Mouse (Mus musculus) neural tube, embryonic 12.5 days (tissue): Measurements from ENCODE around the gene Diablo. TPM values are rescaled to one million over a fixed set of nuclear protein-coding genes. Genes with fewer than 3 reads are reported as not detected.

Source experiments
- ATAC-seq: fragments of 200-750 bp; cut with Nextera tagmentation; 2 replicates; pipeline ENCODE4 v1.8.0; 2017; ENCODE audit warnings: low read depth, mild to moderate bottlenecking, moderate TSS enrichment, moderate library complexity; ENCODE audit not compliant: low FRiP score
- H3K27ac ChIP-seq: fragments of 300-500 bp; sonication (generic); 2 replicates; pipeline ENCODE4 v1.5.1; 2016
- H3K27me3 ChIP-seq: fragments of 300-500 bp; sonication (generic); replicated peaks from 2 replicates; pipeline ENCODE4 v1.6.1; 2016; ENCODE audit warnings: mild to moderate bottlenecking
- H3K36me3 ChIP-seq: fragments of 300-500 bp; sonication (generic); 2 replicates; pipeline ENCODE4 v1.6.1; 2016; ENCODE audit warnings: mild to moderate bottlenecking
- H3K4me1 ChIP-seq: fragments of 300-500 bp; sonication (generic); 2 replicates; pipeline ENCODE4 v1.6.1; 2016
- H3K4me2 ChIP-seq: fragments of 300-500 bp; sonication (generic); replicated peaks from 2 replicates; pipeline ENCODE4 v1.6.1; 2016; ENCODE audit warnings: mild to moderate bottlenecking
- H3K4me3 ChIP-seq: fragments of 300-500 bp; sonication (generic); 2 replicates; pipeline ENCODE4 v1.5.1; 2016
- H3K9ac ChIP-seq: fragments of 300-500 bp; sonication (generic); 2 replicates; pipeline ENCODE4 v1.6.1; 2016; ENCODE audit warnings: mild to moderate bottlenecking
- H3K9me3 ChIP-seq: fragments of 300-500 bp; sonication (generic); 2 replicates; pipeline ENCODE4 v1.6.1; 2016; ENCODE audit warnings: mild to moderate bottlenecking
- WGBS: fragments of 180-500 bp; shearing (Covaris S2); methylation state at CpG from one replicate; pipeline ENCODE4 v1.1.7; 2016; 5-methylcytosine and 5-hydroxymethylcytosine counted together
- polyA plus RNA-seq: library from polyadenylated mRNA; unstranded; fragments of >200 nt; fragmentation: Nextera tagmentation; extraction: Ambion mirVana; gene quantifications from 2 replicates; pipeline ENCODE4 v1.2.1, GENCODE M21; 2016

The Diablo gene
- polyA plus RNA-seq: 128 and 134 TPM in 2 replicates

- H3K4me1 ChIP-seq: peaks cover 27% of the 10 kb centered on the region
- no peaks in the 10 kb centered on the region for H3K27me3 ChIP-seq
- peaks cover 22% of the 10 kb centered on the region for H3K36me3 ChIP-seq
- peak within 1 kb of the TSS; percentile 95 for H3K4me2 ChIP-seq
- WGBS: under 1% methylated on average over 82 of the region's 82 CpGs
- ATAC-seq: peak; percentile 97
- H3K9me3 ChIP-seq: no peaks in the 10 kb centered on the region
- H3K27ac ChIP-seq: peak within 1 kb of the TSS; percentile 57
- peak within 1 kb of the TSS; percentile 80 for H3K4me3 ChIP-seq
- H3K9ac ChIP-seq: peak within 1 kb of the TSS; percentile 73
Measured at GRCm38 (mm10) chr5:123523692-123524392, at the start of gene Diablo. Gene Diablo, minus strand, starts transcription at chr5:123524176.

GRCm38 (mm10) chr5:123573362-123573761 lies 49.4 kb upstream of the Diablo start:
- WGBS: 62% methylated on average over 8 of the region's 8 CpGs
- 0 out of 2 replicates have a peak, but pooled peaks have one; percentile 14 for ATAC-seq
- Histone ChIP-seq H3K27me3 (no peaks in the 10 kb centered on the region), H3K4me3 (no peak overlapping the region; the same call in 1 of the 2 replicates), H3K36me3 (peaks cover 28% of the 10 kb centered on the region), H3K27ac (no peak overlapping the region), H3K9ac (no peak overlapping the region), H3K4me2 (peak overlapping the region; percentile 90), H3K9me3 (no peaks in the 10 kb centered on the region), H3K4me1 (peaks cover 10% of the 10 kb centered on the region)

DNA sequence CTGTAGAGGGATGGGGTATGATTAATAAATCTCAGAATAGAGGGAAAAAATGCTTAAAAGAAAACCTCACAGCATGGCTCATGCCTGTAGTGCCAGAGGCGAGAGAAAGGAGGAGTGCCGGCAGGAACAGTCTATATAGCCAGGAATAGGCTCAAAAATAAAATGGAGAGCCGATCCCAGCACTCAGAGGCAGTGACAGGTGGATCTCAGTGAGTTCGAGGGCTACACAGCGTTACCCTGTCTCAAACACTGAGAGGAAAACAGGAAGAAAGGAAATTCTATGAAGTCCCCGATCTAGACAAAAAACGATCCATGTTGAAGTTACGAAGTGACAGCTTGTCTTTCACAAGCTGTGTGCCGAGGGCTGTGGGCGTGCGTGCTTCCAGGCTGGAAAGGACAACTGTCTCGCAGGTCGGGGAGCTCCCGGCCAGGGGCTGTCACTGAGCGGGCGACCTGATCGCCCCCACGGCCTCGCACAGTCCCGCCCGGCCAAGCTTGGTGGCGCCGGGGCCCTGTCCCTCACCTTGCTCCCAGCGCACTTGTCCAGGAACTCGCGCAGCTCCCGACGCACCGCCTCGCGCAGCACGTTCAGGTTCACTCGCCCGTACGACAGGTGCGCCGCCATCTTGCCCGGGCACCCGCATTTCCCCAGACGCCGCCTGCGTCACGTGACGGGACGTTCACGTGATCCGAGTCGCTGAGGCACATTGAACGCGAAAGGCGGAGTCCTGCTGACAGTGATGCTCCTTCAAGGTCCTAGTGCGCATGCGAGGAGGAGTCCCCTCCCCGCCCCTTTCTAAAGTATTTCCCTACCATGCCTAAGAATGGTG lies 48.6 kb upstream of the Diablo start, which contains the start of gene Vps33a:
TSS of gene Vps33a (minus strand) at position 682 of the 830 bp plus-strand sequence.
- Histone ChIP-seq H3K4me3 (peak within 1 kb of the TSS; percentile 85), H3K9me3 (no peaks in the 10 kb centered on the region), H3K4me2 (peak within 1 kb of the TSS; percentile 90), H3K36me3 (peaks cover 33% of the 10 kb centered on the region), H3K9ac (peak within 1 kb of the TSS; percentile 73), H3K4me1 (peaks cover 10% of the 10 kb centered on the region), H3K27me3 (no peaks in the 10 kb centered on the region), H3K27ac (no peak within 1 kb of the TSS)
- peak; percentile 84 for ATAC-seq
- 1% methylated on average over 54 of the region's 54 CpGs for WGBS

- Histone ChIP-seq H3K9ac (no peak overlapping the region), H3K4me2 (no peak overlapping the region), H3K4me1 (no peaks in the 10 kb centered on the region), H3K4me3 (no peak overlapping the region), H3K27ac (no peak overlapping the region), H3K36me3 (peaks cover 90% of the 10 kb centered on the region), H3K27me3 (no peaks in the 10 kb centered on the region), H3K9me3 (no peaks in the 10 kb centered on the region)
- WGBS: 96% methylated on average over 11 of the region's 11 CpGs
- no peak for ATAC-seq
Measured at GRCm38 (mm10) chr5:123561128-123561527, 37.2 kb upstream of the Diablo start.

- Histone ChIP-seq H3K4me1 (no peaks in the 10 kb centered on the region), H3K4me2 (no peak overlapping the region), H3K4me3 (no peak overlapping the region), H3K27ac (no peak overlapping the region), H3K36me3 (peaks cover 88% of the 10 kb centered on the region), H3K9ac (no peak overlapping the region), H3K27me3 (no peaks in the 10 kb centered on the region), H3K9me3 (no peaks in the 10 kb centered on the region)
- WGBS: 94% methylated on average over 8 of the region's 8 CpGs
- no peak for ATAC-seq
Measured at GRCm38 (mm10) chr5:123559588-123559987, 35.6 kb upstream of the Diablo start.

DNA sequence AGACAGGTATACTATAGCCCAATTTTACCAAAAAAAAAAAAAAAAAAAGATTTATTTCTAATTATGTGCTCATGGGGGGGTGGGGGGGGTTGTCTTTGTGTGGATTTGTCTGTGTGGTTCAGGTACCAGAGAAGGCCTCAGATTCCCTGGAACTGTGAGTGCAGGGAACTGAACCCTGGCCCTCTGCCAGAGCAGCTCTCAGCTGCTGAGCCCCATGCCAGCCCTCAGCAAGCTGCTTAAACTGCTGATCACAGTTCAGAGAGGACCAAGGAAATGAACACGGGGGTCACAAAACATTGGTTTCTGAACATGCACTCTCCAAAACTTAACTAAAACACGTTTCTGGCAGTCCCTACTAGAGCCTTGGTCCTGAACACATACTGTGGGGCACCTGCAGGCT lies 32.5 kb upstream of the Diablo start:
- Histone ChIP-seq H3K36me3 (peaks cover 61% of the 10 kb centered on the region), H3K9me3 (no peaks in the 10 kb centered on the region), H3K4me3 (no peak overlapping the region), H3K4me1 (no peaks in the 10 kb centered on the region), H3K9ac (no peak overlapping the region), H3K27me3 (no peaks in the 10 kb centered on the region), H3K27ac (no peak overlapping the region), H3K4me2 (no peak overlapping the region)
- ATAC-seq: no peak
- WGBS: 86% methylated on average over 2 of the region's 2 CpGs

DNA sequence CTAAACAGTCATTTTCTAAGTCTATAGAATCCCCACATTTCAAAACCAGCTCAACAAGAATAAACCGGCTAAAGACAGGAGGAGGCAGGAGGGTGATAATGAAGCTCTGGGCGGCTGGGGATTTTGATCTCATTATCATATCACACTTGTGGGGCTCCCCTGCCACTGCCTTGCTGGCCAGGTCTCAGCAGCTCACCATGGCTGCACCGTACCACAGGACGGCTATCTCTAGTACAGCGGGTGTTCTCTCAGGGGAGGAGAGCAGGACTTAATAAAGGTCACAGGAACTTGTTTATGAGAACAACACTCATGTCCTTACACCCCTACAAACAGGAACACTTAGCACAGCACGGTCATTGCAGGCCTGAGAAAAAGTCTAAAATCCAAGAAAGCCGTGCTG lies 31.7 kb upstream of the Diablo start:
- ATAC-seq: no peak
- Histone ChIP-seq H3K36me3 (peaks cover 55% of the 10 kb centered on the region), H3K9me3 (no peaks in the 10 kb centered on the region), H3K9ac (no peak overlapping the region), H3K4me3 (no peak overlapping the region), H3K4me1 (no peaks in the 10 kb centered on the region), H3K27me3 (no peaks in the 10 kb centered on the region), H3K4me2 (no peak overlapping the region), H3K27ac (no peak overlapping the region)
- 92% methylated on average over 7 of the region's 7 CpGs for WGBS

DNA sequence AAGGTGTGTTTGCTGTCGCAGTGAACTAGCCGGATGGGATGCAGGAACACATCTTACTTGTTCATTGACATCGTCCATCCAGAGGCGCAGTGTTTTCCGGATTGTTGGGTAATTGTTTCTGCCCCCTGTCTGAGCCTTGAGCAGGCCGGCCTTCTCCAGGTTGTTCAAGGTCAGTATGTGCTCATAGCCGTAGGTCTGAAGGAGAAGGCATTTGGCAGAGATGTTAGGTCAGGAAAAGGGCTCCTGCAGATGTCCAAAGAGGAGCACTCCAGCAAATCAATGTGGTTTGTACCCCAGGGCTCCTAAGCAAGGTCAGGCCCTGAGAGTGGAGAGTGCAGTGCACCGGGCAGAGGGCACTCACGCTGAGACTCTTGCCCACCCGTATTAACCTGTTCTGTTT lies 9.8 kb upstream of the Diablo start:
- peaks cover 83% of the 10 kb centered on the region for H3K36me3 ChIP-seq
- no peak overlapping the region for H3K4me2 ChIP-seq
- WGBS: 96% methylated on average over 10 of the region's 10 CpGs
- ATAC-seq: no peak
- H3K27me3 ChIP-seq: no peaks in the 10 kb centered on the region
- no peak overlapping the region for H3K9ac ChIP-seq
- H3K4me1 ChIP-seq: no peaks in the 10 kb centered on the region
- H3K4me3 ChIP-seq: no peak overlapping the region
- H3K27ac ChIP-seq: no peak overlapping the region
- H3K9me3 ChIP-seq: no peaks in the 10 kb centered on the region

DNA sequence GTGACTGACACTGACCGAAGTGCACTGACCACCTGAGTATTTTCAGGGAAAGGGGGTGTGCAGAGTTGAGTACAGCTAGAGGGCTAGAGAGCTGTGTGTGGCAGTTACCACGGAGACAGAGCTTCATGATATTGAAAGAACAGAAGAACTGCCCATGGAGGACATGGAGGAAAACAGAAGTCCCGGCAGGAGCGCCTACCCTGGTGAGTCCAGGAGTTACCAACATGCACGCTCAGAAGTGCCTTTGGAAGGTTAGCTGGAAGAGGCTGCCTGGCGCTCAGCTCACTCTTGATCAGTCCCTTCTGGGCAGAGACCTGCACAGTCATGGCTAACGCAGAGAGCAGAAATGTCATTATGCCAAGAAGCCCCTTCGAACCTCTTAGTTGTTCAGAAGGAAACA lies 6.1 kb upstream of the Diablo start:
- H3K27me3 ChIP-seq: no peaks in the 10 kb centered on the region
- H3K4me3 ChIP-seq: no peak overlapping the region
- no peak overlapping the region for H3K27ac ChIP-seq
- no peak for ATAC-seq
- no peak overlapping the region for H3K4me2 ChIP-seq
- H3K4me1 ChIP-seq: no peaks in the 10 kb centered on the region
- H3K9me3 ChIP-seq: no peaks in the 10 kb centered on the region
- WGBS: 92% methylated on average over 8 of the region's 8 CpGs
- no peak overlapping the region for H3K9ac ChIP-seq
- H3K36me3 ChIP-seq: peaks cover 74% of the 10 kb centered on the region

DNA sequence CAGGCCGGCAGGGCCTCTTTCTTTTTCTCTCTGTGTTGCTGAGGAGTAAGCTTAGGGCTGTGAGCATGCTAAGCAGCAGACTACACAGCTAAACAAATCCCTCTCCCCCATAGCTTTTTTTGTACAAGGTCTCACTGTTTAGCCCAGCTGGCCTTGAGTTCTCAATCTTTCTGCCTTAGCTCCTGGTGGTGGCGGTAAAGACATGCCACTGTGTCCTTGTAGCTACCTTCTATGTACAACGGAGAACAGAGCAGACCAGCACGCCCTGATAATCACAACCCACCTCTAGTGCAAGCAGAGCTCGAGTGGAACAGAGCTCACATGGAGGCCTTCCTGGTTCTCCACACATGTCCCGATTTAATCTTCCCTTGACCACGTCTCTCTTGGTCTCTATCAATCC lies 4.7 kb upstream of the Diablo start:
- no peak overlapping the region for H3K9ac ChIP-seq
- H3K9me3 ChIP-seq: no peaks in the 10 kb centered on the region
- peaks cover 61% of the 10 kb centered on the region for H3K36me3 ChIP-seq
- no peak overlapping the region for H3K4me3 ChIP-seq
- WGBS: 83% methylated on average over 7 of the region's 7 CpGs
- H3K4me1 ChIP-seq: peaks cover 8% of the 10 kb centered on the region
- ATAC-seq: no peak
- no peak overlapping the region for H3K27ac ChIP-seq
- no peaks in the 10 kb centered on the region for H3K27me3 ChIP-seq
- H3K4me2 ChIP-seq: no peak overlapping the region

- Histone ChIP-seq H3K27me3 (no peaks in the 10 kb centered on the region), H3K4me2 (no peak overlapping the region), H3K36me3 (peaks cover 35% of the 10 kb centered on the region), H3K9me3 (no peaks in the 10 kb centered on the region), H3K27ac (no peak overlapping the region), H3K9ac (no peak overlapping the region), H3K4me1 (peaks cover 27% of the 10 kb centered on the region), H3K4me3 (no peak overlapping the region)
- no peak for ATAC-seq
- 90% methylated on average over 9 of the region's 9 CpGs for WGBS
Measured at GRCm38 (mm10) chr5:123525916-123526495, 2.0 kb upstream of the Diablo start.

DNA sequence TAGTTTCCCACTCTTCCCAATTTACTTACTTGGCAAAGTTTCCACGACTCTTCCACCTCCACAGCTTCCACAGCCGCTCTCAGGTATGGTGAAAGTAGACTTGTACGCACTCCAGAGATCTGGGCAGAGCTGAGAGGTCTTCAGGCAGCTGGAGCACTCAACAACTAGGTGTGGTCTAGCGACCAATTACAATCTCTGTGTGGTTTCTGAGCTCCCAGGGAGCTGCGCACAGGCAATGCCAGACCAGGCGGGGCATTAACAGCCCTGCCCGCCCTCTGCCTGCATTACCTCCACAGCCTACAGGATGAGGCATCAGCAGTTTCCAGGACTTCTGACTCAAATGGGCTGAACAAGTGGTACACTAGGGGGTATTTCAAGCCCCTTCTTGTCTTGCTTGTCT lies 1.3 kb upstream of the Diablo start, which contains the start of gene Gm49027:
TSS of gene Gm49027 (minus strand) at position 208 of the 400 bp plus-strand sequence.
- Histone ChIP-seq H3K9ac (peak within 1 kb of the TSS; percentile 73), H3K36me3 (peaks cover 28% of the 10 kb centered on the region), H3K4me3 (peak within 1 kb of the TSS; percentile 80), H3K27ac (peak within 1 kb of the TSS; percentile 38; the same call in 1 of the 2 replicates), H3K4me2 (peak within 1 kb of the TSS; percentile 95), H3K27me3 (no peaks in the 10 kb centered on the region), H3K4me1 (peaks cover 27% of the 10 kb centered on the region), H3K9me3 (no peaks in the 10 kb centered on the region)
- ATAC-seq: no peak
- 82% methylated on average over 7 of the region's 7 CpGs for WGBS
